Mouse (Mus musculus) stomach, postnatal 0 days (tissue): ENCODE results near the gene Cav2. TPM values are rescaled to one million over a fixed set of nuclear protein-coding genes. Genes with fewer than 3 reads are reported as not detected.

Source experiments
- ATAC-seq: fragments of 200-750 bp; cut with Nextera tagmentation; 2 replicates; pipeline ENCODE4 v1.8.0; 2017; ENCODE audit not compliant: low FRiP score, low TSS enrichment
- DNase-seq: peaks from one replicate; pipeline ENCODE4 v3.0.0-alpha.2; 2016; ENCODE audit warnings: low spot score
- H3K27ac ChIP-seq: fragments of 300-500 bp; sonication (generic); replicated peaks from 2 replicates; pipeline ENCODE4 v1.5.1; 2014; ENCODE audit warnings: mild to moderate bottlenecking, control low read depth
- H3K27me3 ChIP-seq: fragments of 300-500 bp; sonication (generic); 2 replicates; pipeline ENCODE4 v1.6.1; 2014; ENCODE audit warnings: low read length; ENCODE audit not compliant: control insufficient read depth, insufficient read depth
- H3K36me3 ChIP-seq: fragments of 300-500 bp; sonication (generic); 2 replicates; pipeline ENCODE4 v1.6.1; 2014; ENCODE audit warnings: low read length, mixed read lengths; ENCODE audit not compliant: control insufficient read depth, insufficient read depth
- H3K4me1 ChIP-seq: fragments of 300-500 bp; sonication (generic); replicated peaks from 2 replicates; pipeline ENCODE4 v1.6.1; 2014; ENCODE audit warnings: antibody characterized with exemption; ENCODE audit not compliant: control insufficient read depth, insufficient read depth
- H3K4me2 ChIP-seq: fragments of 300-500 bp; sonication (generic); replicated peaks from 2 replicates; pipeline ENCODE4 v1.6.1; 2014; ENCODE audit warnings: low read depth, mild to moderate bottlenecking, control low read depth, moderate library complexity
- H3K4me3 ChIP-seq: fragments of 300-500 bp; sonication (generic); 2 replicates; pipeline ENCODE4 v1.5.1; 2014; ENCODE audit warnings: low read depth, low read length, control low read depth
- H3K9ac ChIP-seq: fragments of 300-500 bp; sonication (generic); 2 replicates; pipeline ENCODE4 v1.6.1; 2014; ENCODE audit warnings: mild to moderate bottlenecking, low read length, control low read depth, mixed read lengths
- H3K9me3 ChIP-seq: fragments of 300-500 bp; sonication (generic); 2 replicates; pipeline ENCODE4 v1.6.1; 2016; ENCODE audit warnings: low read length; ENCODE audit not compliant: control insufficient read depth
- CTCF ChIP-seq: IDR thresholded peaks from 2 replicates; pipeline ENCODE4 v1.5.1; 2016; ENCODE audit warnings: antibody characterized with exemption, low read depth, mild to moderate bottlenecking, moderate library complexity
- EP300 ChIP-seq: optimal IDR thresholded peaks from 2 replicates; pipeline ENCODE3; 2016; ENCODE audit warnings: antibody characterized with exemption
- WGBS: fragments of 180-500 bp; shearing (Covaris S2); extraction: QIAGEN DNeasy Blood & Tissue Kit; methylation state at CpG from one replicate; pipeline ENCODE4 v1.1.7; 2014; 5-methylcytosine and 5-hydroxymethylcytosine counted together
- polyA plus RNA-seq: library from polyadenylated mRNA; unstranded; fragments of >200 nt; fragmentation: Nextera tagmentation; extraction: Ambion mirVana; gene quantifications from 2 replicates; pipeline ENCODE4 v1.2.1, GENCODE M21; 2015

Gene Cav2
- polyA plus RNA-seq, 1 experiment from 2014 or later, result 63.5 TPM

- Histone ChIP-seq H3K9me3 (no peaks in the 10 kb centered on the region), H3K4me2 (no peak overlapping the region), H3K36me3 (no peaks in the 10 kb centered on the region), H3K27ac (no peak overlapping the region), H3K27me3 (no peaks in the 10 kb centered on the region), H3K4me1 (no peaks in the 10 kb centered on the region), H3K9ac (no peak overlapping the region), H3K4me3 (no peak overlapping the region)
- ATAC-seq (no peak), DNase-seq (no peak)
- TF ChIP-seq CTCF, result no peak
- TF ChIP-seq EP300, result no peak
- 91% methylated on average over 3 of the region's 3 CpGs for WGBS
Observed at GRCm38 (mm10) chr6:17278366-17278765, 2.6 kb upstream of the Cav2 start.

- Histone ChIP-seq H3K4me1 (no peaks in the 10 kb centered on the region), H3K4me3 (peak overlapping the region; percentile 54), H3K36me3 (no peaks in the 10 kb centered on the region), H3K9me3 (no peaks in the 10 kb centered on the region), H3K4me2 (peak overlapping the region; percentile 68), H3K27me3 (no peaks in the 10 kb centered on the region), H3K27ac (peak overlapping the region; percentile 91), H3K9ac (peak overlapping the region; percentile 74)
- DNase-seq (no peak), ATAC-seq (peak; percentile 16; the same call in 1 of the 2 replicates)
- 14% methylated on average over 8 of the region's 8 CpGs for WGBS
- TF ChIP-seq CTCF (no peak), EP300 (no peak)
Observed at GRCm38 (mm10) chr6:17281757-17282092, 740 bp downstream of the Cav2 start.

- Histone ChIP-seq H3K4me2 (peak overlapping the region; percentile 68), H3K4me3 (peak overlapping the region; percentile 54), H3K9ac (no peak overlapping the region; the same call in 1 of the 2 replicates), H3K36me3 (no peaks in the 10 kb centered on the region), H3K4me1 (no peaks in the 10 kb centered on the region), H3K9me3 (no peaks in the 10 kb centered on the region), H3K27ac (peak overlapping the region; percentile 91), H3K27me3 (no peaks in the 10 kb centered on the region)
- WGBS, result 11% methylated on average over 5 of the region's 5 CpGs
- ATAC-seq (peak; percentile 58; the same call in 1 of the 2 replicates), DNase-seq (peak; percentile 40)
- TF ChIP-seq EP300 (no peak), CTCF (no peak)
Observed at GRCm38 (mm10) chr6:17282159-17282558, 1.2 kb downstream of the Cav2 start.

- no peak for ATAC-seq
- H3K4me1 ChIP-seq, result no peaks in the 10 kb centered on the region
- TF ChIP-seq CTCF, result no peak
- no peak for TF ChIP-seq EP300
Observed at GRCm38 (mm10) chr6:17283834-17284233, 2.8 kb downstream of the Cav2 start.

GRCm38 (mm10) chr6:17286381-17286780 lies 5.4 kb downstream of the Cav2 start:
- Histone ChIP-seq H3K4me2 (no peak overlapping the region), H3K9me3 (no peaks in the 10 kb centered on the region), H3K4me1 (no peaks in the 10 kb centered on the region), H3K36me3 (no peaks in the 10 kb centered on the region), H3K27me3 (no peaks in the 10 kb centered on the region), H3K9ac (no peak overlapping the region), H3K27ac (0 out of 2 replicates have a peak overlapping the region, but pooled peaks have one; percentile 14), H3K4me3 (no peak overlapping the region)
- TF ChIP-seq EP300, result no peak
- TF ChIP-seq CTCF, result no peak
- no peak for DNase-seq
- 64% methylated on average over 4 of the region's 4 CpGs for WGBS
- ATAC-seq, result no peak

More at GRCm38 (mm10) chr6:17283834-17284233, 2.8 kb downstream of the Cav2 start:
- no peak overlapping the region for H3K9ac ChIP-seq
- H3K27ac ChIP-seq, result no peak overlapping the region
- no peaks in the 10 kb centered on the region for H3K9me3 ChIP-seq
- H3K36me3 ChIP-seq, result no peaks in the 10 kb centered on the region
- H3K27me3 ChIP-seq, result no peaks in the 10 kb centered on the region
- no peak overlapping the region for H3K4me3 ChIP-seq
- H3K4me2 ChIP-seq, result no peak overlapping the region
- no peak for DNase-seq
- WGBS, result 63% methylated on average over 3 of the region's 3 CpGs

GRCm38 (mm10) chr6:17295116-17295515 lies 14.1 kb downstream of the Cav2 start:
- no peak for TF ChIP-seq CTCF
- TF ChIP-seq EP300, result no peak
- DNase-seq (no peak), ATAC-seq (no peak)
- no peak overlapping the region for H3K4me2 ChIP-seq
- H3K9me3 ChIP-seq, result no peaks in the 10 kb centered on the region
- no peaks in the 10 kb centered on the region for H3K36me3 ChIP-seq
- WGBS, result 87% methylated on average over 5 of the region's 5 CpGs
- no peak overlapping the region for H3K27ac ChIP-seq
- H3K4me1 ChIP-seq, result no peaks in the 10 kb centered on the region
- H3K9ac ChIP-seq, result no peak overlapping the region
- no peak overlapping the region for H3K4me3 ChIP-seq
- no peaks in the 10 kb centered on the region for H3K27me3 ChIP-seq
